Mouse (Mus musculus): Measurements from ENCODE around the gene Ano3. TPM values are rescaled to one million over a fixed set of nuclear protein-coding genes. Genes with fewer than 3 reads are reported as not detected.

The Ano3 gene
- polyA plus RNA-seq, 2 experiments, result under 0.01 TPM; not detected in 1

- TF ChIP-seq CTCF (IDR thresholded peaks at IDR 0.05; ENCODE audit: low read depth) (no peak), EP300 (IDR thresholded peaks at IDR 0.05; ENCODE audit: low read depth) (no peak)
- H3K9me3 ChIP-seq (ENCODE audit: control insufficient read depth, low read length), result no peaks in the 10 kb centered on the region
- WGBS (ENCODE audit: insufficient replicate concordance), result 70% methylated on average over 1 of the region's 1 CpGs
These were observed 210.9 kb downstream of the Ano3 start for GRCm38 (mm10) chr2:110739781-110740180.

DNA sequence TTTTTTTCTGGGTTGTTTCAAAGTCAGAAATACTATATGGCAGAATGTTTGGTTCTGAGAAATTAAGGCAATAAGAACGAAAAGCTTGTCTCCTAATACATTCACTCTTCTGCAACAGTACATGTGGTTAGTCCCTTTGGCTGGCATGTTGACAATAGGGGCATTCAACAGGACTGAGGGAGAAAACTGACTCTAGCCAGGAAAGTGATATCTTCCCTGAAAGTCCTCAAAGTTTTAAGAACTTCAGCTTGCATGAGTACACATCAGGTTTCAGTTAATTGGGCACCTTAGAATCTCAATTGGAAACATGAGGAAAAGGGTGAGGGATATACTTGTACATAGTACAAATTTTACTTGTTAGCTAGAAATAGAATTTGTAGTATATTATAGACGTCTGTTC lies 212.7 kb downstream of the Ano3 start:
- TF ChIP-seq EP300 (IDR thresholded peaks at IDR 0.05; ENCODE audit: low read depth), result no peak
- TF ChIP-seq CTCF (IDR thresholded peaks at IDR 0.05; ENCODE audit: low read depth), result no peak
- Histone ChIP-seq H3K4me3 (ENCODE audit: insufficient read depth in 1 of 2, low read depth in 2 of 2, low read length in 2 of 2) (no peak overlapping the region), H3K27ac (no peak overlapping the region), H3K4me1 (replicated peaks; ENCODE audit: control insufficient read depth in 2 of 2, insufficient read depth in 2 of 2, low read length in 1 of 2) (no peaks in the 10 kb centered on the region), H3K4me2 (ENCODE audit: low read depth) (no peak overlapping the region), H3K27me3 (ENCODE audit: control insufficient read depth, insufficient read depth, low read length) (no peaks in the 10 kb centered on the region), H3K9me3 (ENCODE audit: control insufficient read depth, low read length) (no peaks in the 10 kb centered on the region), H3K36me3 (replicated peaks; ENCODE audit: control insufficient read depth, insufficient read depth, low read depth) (no peaks in the 10 kb centered on the region), H3K9ac (replicated peaks) (no peak overlapping the region)
- whole genome bisulfite sequencing (ENCODE audit: insufficient replicate concordance), result 38% methylated on average over 2 of the region's 2 CpGs
- ATAC-seq (ENCODE audit: insufficient read depth) (no peak), DNase-seq (ENCODE audit: low read depth in 3 of 3, low spot score in 3 of 3) (no peak)

More at GRCm38 (mm10) chr2:110739781-110740180, 210.9 kb downstream of the Ano3 start:
- H3K27me3 ChIP-seq (ENCODE audit: control insufficient read depth, insufficient read depth, low read length), result no peaks in the 10 kb centered on the region
- H3K36me3 ChIP-seq (replicated peaks; ENCODE audit: control insufficient read depth, insufficient read depth, low read depth), result no peaks in the 10 kb centered on the region
- H3K9ac ChIP-seq (replicated peaks), result no peak overlapping the region
- H3K4me3 ChIP-seq (ENCODE audit: insufficient read depth in 1 of 2, low read depth in 2 of 2, low read length in 2 of 2), result no peak overlapping the region
- ATAC-seq (ENCODE audit: insufficient read depth) (no peak), DNase-seq (ENCODE audit: low read depth in 3 of 3, low spot score in 3 of 3) (no peak)
- no peaks in the 10 kb centered on the region for H3K4me1 ChIP-seq (replicated peaks; ENCODE audit: control insufficient read depth in 2 of 2, insufficient read depth in 2 of 2, low read length in 1 of 2)
- H3K4me2 ChIP-seq (ENCODE audit: low read depth), result no peak overlapping the region
- no peak overlapping the region for H3K27ac ChIP-seq

DNA sequence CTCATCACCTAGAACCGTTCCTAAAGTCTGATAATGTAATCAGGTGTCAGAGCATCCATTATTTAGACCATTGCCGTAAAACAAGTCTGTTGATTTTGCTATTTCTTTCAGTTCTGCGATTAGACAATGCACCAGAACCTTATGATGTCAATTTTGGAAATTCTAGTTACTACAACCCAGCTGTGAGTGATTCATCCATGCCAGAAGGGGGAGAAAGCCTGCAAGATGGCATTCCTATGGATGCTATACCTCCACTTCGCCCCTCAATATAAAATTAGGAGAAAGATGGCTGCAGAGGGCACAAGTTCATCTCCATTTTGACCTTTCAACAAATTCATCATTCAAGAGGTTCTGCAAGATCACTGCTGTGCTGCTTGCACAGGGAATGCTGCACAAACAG lies 213.5 kb downstream of the Ano3 start:
- no peaks in the 10 kb centered on the region for H3K36me3 ChIP-seq (replicated peaks; ENCODE audit: control insufficient read depth, insufficient read depth, low read depth)
- no peaks in the 10 kb centered on the region for H3K4me1 ChIP-seq (replicated peaks; ENCODE audit: control insufficient read depth in 2 of 2, insufficient read depth in 2 of 2, low read length in 1 of 2)
- DNase-seq (ENCODE audit: low read depth in 3 of 3, low spot score in 3 of 3) (no peak), ATAC-seq (ENCODE audit: insufficient read depth) (no peak)
- 49% methylated on average over 4 of the region's 4 CpGs for WGBS (ENCODE audit: insufficient replicate concordance)
- no peak for TF ChIP-seq CTCF (IDR thresholded peaks at IDR 0.05; ENCODE audit: low read depth)
- no peak for TF ChIP-seq EP300 (IDR thresholded peaks at IDR 0.05; ENCODE audit: low read depth)
- H3K4me3 ChIP-seq (ENCODE audit: insufficient read depth in 1 of 2, low read depth in 2 of 2, low read length in 2 of 2), result no peak overlapping the region
- no peak overlapping the region for H3K27ac ChIP-seq
- H3K27me3 ChIP-seq (ENCODE audit: control insufficient read depth, insufficient read depth, low read length), result no peaks in the 10 kb centered on the region
- no peak overlapping the region for H3K4me2 ChIP-seq (ENCODE audit: low read depth)
- no peaks in the 10 kb centered on the region for H3K9me3 ChIP-seq (ENCODE audit: control insufficient read depth, low read length)
- no peak overlapping the region for H3K9ac ChIP-seq (replicated peaks)

DNA sequence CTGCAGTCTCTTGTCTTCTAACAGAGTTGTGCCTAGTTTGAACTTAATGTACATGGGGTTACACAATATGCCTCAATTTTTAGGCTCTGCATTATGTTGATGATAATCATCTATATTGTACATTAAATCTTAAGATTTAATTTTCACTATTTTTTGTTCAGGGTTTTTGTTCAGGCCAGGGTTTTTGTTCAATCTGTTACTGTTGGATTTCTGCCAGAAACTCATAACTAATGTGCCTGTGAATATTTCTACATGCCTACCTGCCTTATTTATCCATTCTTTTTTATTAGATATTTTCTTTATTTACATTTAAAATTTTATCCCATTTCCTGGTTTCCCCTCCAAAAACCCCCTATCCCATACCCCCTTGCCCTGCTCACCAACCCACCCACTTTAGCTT lies 224.6 kb downstream of the Ano3 start:
- Histone ChIP-seq H3K9ac (replicated peaks) (no peak overlapping the region), H3K4me2 (ENCODE audit: low read depth) (no peak overlapping the region), H3K4me1 (replicated peaks; ENCODE audit: control insufficient read depth in 2 of 2, insufficient read depth in 2 of 2, low read length in 1 of 2) (no peaks in the 10 kb centered on the region), H3K27ac (no peak overlapping the region), H3K27me3 (ENCODE audit: control insufficient read depth, insufficient read depth, low read length) (no peaks in the 10 kb centered on the region), H3K4me3 (ENCODE audit: insufficient read depth in 1 of 2, low read depth in 2 of 2, low read length in 2 of 2) (no peak overlapping the region), H3K9me3 (ENCODE audit: control insufficient read depth, low read length) (no peaks in the 10 kb centered on the region), H3K36me3 (replicated peaks; ENCODE audit: control insufficient read depth, insufficient read depth, low read depth) (no peaks in the 10 kb centered on the region)
- no peak for TF ChIP-seq EP300 (IDR thresholded peaks at IDR 0.05; ENCODE audit: low read depth)
- no peak for TF ChIP-seq CTCF (IDR thresholded peaks at IDR 0.05; ENCODE audit: low read depth)
- ATAC-seq (ENCODE audit: insufficient read depth) (no peak), DNase-seq (ENCODE audit: low read depth in 3 of 3, low spot score in 3 of 3) (no peak)

GRCm38 (mm10) chr2:110722208-110722607 lies 228.5 kb downstream of the Ano3 start:
- no peak for DNase-seq (ENCODE audit: low read depth in 3 of 3, low spot score in 3 of 3)
- TF ChIP-seq CTCF (IDR thresholded peaks at IDR 0.05; ENCODE audit: low read depth) (no peak), EP300 (IDR thresholded peaks at IDR 0.05; ENCODE audit: low read depth) (no peak)
- ATAC-seq (ENCODE audit: insufficient read depth), result no peak
- Histone ChIP-seq H3K4me2 (ENCODE audit: low read depth) (no peak overlapping the region), H3K9ac (replicated peaks) (no peak overlapping the region), H3K4me3 (ENCODE audit: insufficient read depth in 1 of 2, low read depth in 2 of 2, low read length in 2 of 2) (no peak overlapping the region), H3K9me3 (ENCODE audit: control insufficient read depth, low read length) (no peaks in the 10 kb centered on the region), H3K36me3 (replicated peaks; ENCODE audit: control insufficient read depth, insufficient read depth, low read depth) (no peaks in the 10 kb centered on the region), H3K27ac (no peak overlapping the region), H3K27me3 (ENCODE audit: control insufficient read depth, insufficient read depth, low read length) (no peaks in the 10 kb centered on the region), H3K4me1 (replicated peaks; ENCODE audit: control insufficient read depth in 2 of 2, insufficient read depth in 2 of 2, low read length in 1 of 2) (no peaks in the 10 kb centered on the region)
- 44% methylated on average over 1 of the region's 1 CpGs for WGBS (ENCODE audit: insufficient replicate concordance)
